Mouse (Mus musculus) erythroid progenitor cell, adult 5-6 weeks (primary cell): ENCODE measurements around the gene Eif2s1. TPM values are rescaled to one million over a fixed set of nuclear protein-coding genes. Genes with fewer than 3 reads are reported as not detected.
"Not testable (repeated sequence)": the region's sequence is repeated elsewhere in the genome, so short reads cannot be mapped to it uniquely, and the experiment has no call there.

ENCODE experiments used
- ATAC-seq: replicated peaks from 2 replicates; pipeline ENCODE4 v1.8.0; 2016; ENCODE audit warnings: moderate number of reproducible peaks, mild to moderate bottlenecking, moderate TSS enrichment, inconsistent platforms; ENCODE audit not compliant: poor library complexity, low FRiP score, severe bottlenecking
- total RNA-seq, 2 experiments: library from RNA; stranded (forward) in 1 of 2; stranded (reverse) in 1 of 2; fragments of 150-400 nt in 1 of 2; fragments of 186-747, 209-891 nt in 1 of 2; gene quantifications; 2 replicates each; pipeline versions ENCODE4 v1.2.3 to v1.2.4; 2015 to 2017; ENCODE audit warnings: low replicate concordance in 2 of 2

The Eif2s1 gene
- total RNA-seq, 2 experiments from 2014 or later, result 28.5 to 34.2 TPM

DNA sequence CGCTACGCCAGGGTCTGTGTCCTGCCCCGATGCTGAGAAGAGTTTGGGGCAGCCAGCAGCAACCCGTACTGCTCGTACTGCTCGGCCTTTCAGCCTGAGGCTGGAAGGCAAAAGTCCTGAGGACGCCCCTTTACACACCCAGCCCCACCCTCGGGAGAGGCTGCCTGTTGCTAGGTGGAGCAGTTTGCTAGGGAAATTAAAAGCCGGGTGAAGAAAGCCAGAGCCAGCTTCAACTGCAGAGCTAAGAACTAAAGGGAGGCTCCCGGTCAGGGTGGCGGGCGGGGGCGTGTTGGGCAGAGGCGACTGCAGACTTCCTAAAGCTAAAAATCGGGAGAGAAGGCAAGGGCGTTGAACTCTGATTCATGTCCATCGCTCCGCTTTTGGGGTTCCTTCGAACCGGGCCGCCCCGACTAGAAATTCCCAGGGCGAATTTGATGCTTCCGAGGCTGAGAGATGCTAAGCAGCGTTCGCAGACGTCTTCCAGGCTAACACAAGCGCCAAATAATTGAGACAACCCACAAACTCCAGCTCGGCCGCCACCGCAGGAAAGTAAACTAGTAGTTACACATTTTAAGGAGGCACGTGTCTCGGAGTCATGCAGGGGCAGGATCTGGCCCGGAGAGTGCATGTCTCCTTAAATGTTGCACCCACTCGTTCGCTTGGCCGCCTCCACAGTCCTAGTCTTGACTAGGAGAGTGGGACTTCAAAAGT, 50.2 kb downstream of the Eif2s1 start:
- peak; percentile 79 for ATAC-seq

DNA sequence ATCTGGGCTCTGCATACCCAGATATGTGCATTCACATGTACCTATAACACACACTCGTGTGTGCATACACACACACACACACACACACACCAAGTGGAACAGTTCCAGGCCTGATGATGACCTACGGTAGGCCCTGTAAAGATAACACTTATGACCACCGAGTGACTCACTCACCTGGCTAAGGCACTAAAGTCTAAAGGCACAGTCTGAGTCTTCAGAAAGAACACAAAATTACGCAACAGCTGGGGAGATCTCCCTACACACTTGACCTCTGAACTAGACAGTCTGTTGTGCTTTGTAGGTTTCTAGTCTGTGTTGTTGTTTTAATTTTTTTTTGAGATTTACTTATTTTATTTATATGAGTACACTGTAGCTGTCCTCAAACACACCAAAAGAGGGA, 52.8 kb downstream of the Eif2s1 start:
- no peak for ATAC-seq

DNA sequence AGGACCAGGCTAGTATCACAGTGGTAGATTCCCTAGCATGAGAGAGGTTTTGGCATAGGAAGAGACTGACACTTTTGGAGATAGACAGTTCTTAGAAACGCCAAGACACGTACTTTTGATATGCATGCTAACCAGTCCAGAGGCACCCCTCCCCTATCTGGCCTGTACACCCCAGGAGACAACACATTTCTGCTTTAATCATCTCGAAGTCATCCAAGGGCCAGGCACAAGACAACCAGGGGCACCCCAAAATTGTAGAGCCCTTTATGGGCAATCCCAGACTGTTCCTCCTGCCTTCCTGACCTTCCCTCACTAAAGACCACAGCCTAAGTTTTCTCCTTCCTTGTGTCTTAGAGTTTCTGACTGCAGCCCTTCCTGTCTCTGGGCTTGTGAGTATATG, 53.9 kb downstream of the Eif2s1 start:
- ATAC-seq, result no peak

DNA sequence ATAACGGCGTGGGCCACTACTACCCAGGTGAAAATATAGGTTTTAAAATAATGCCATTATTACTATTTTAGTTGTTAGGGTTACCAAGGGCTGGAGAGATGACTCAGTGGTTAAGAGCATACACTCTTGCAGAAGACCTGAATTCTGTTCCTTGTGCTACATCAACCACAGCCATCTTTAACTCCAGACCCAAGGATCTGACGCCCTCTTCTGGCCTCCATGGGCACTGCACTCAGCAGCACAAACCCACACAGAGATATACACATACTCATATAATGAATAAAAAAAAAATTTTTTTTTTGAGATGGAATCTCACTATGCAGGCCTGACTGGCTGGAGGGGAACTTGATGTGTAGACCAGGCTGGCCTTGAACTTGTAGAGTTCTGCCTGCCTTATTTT, 54.7 kb downstream of the Eif2s1 start:
- no peak for ATAC-seq

DNA sequence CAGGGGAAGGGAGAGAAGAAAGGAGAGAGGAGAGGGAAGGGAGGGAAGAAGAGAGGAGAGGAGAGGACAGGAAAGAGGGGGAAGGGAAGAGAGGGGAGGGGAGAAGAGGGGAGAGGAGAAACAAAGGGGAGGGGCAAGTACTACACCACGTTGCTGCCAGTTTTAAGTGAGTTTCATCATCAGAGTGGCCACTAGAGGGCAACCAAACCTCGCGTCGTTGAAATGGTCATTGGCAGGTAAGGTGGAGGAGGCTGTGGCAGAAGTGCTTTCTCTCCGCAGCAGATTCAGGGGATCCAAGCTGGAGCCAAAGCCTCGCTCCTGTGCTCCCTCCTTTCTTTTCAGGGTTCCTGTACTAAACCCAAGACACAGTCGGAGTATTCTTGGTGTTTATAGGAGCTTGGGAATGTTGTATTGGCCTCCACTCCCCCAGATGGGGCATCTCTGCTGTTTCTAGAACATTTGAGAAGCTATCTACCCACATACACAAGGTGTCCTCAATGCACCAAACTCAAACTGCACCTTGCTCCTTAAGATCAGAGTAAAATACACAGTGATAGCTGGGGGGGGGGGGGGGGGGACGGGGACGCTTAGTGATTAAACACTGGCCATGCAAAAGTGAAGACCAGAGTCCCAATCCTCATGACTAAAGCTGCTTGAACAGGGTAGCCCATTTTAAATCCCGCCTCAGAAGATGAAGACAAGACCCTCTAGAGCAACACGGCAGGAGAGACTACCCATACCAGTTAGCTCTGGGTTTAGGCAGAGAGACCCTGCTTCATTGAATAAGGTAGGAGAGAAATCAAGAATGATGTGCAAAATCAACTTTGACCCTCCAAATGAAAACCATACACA, 56.8 kb downstream of the Eif2s1 start:
- peak; percentile 90 for ATAC-seq

DNA sequence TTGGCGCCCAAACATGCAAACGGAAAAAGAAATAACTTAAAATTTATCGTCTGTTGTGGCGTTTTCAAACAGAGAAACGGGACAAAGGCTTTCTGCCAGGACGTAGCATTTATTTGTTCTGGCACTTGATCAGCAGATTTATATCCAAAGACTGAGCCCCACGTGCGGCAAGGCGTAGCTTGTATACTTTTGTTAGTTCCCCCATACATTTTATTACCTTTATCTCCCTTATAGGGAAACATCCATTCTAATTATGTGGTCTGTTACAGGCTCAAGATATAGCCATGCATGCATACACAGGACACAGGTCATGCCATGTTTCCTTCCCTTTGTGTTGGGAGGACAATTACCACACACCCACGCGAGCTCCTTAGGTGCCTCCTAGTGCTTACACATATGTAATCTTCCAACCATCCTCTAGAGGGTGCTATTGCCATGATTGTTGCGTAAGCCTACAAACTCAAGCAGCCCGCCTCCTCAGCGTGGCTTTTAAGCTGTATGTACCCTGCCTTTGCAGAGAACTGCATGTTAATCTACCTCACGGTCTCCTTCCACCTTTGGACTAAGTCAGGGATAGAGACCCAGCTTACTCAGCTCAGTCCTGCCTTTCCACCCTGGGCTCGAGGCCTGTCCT, 57.6 kb downstream of the Eif2s1 start:
- ATAC-seq, result peak; percentile 85

DNA sequence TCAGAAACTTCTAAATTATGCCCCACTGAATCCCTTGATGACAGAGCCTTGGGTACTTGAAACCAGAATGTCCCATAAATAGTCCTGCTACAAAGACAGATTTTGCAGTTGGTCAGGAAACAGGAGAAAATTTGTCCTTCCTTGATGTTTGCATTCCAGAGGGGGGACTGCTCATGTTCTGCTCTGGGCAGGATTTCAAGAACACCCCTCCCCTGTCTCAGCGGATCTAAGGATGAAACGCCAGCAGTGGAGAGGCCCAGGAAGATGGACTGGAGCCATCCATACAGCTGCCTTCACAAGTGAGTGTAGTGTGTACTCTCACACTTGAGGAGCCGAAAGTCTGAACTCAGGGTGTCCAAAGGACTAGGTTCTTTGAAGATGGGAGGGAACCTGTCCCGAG, 59.8 kb downstream of the Eif2s1 start:
- ATAC-seq, result no peak

DNA sequence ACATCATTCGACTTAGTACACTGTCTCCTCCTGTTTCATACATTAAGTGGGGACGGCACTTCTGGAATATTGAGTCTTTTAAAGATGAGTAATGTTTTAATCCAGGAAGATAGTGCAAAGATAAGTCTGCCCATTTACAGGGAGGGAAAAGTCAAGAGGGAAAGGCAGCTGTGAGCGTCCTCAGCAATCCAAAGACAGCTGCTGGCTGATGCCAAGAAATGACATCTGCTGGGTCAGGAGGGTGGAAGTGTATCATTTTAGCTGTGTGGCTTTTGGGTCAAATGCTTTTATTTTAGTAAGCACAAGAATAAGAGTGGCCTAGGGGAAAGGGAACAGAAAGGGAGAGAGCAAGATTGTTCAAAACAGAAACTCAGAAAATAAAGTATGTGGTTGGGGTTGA, 60.4 kb downstream of the Eif2s1 start:
- no peak for ATAC-seq

DNA sequence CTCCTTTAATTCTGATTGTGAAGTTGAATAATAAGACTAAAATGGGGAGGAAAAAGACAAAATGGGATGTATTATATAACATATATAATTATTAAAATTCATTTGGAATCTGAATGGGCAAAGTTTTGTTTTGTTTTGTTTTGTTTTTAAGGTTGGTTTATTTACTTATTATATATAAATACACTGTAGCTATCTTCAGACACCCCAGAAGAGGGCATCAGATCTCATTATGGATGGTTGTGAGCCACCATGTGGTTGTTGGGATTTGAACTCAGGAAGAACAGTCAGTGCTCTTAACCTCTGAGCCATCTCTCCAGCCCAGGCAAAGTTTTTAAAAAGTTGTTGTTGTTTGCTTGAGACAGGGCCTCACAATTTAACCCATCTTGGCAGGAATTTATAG, 61.4 kb downstream of the Eif2s1 start:
- not testable (repeated sequence) for ATAC-seq

DNA sequence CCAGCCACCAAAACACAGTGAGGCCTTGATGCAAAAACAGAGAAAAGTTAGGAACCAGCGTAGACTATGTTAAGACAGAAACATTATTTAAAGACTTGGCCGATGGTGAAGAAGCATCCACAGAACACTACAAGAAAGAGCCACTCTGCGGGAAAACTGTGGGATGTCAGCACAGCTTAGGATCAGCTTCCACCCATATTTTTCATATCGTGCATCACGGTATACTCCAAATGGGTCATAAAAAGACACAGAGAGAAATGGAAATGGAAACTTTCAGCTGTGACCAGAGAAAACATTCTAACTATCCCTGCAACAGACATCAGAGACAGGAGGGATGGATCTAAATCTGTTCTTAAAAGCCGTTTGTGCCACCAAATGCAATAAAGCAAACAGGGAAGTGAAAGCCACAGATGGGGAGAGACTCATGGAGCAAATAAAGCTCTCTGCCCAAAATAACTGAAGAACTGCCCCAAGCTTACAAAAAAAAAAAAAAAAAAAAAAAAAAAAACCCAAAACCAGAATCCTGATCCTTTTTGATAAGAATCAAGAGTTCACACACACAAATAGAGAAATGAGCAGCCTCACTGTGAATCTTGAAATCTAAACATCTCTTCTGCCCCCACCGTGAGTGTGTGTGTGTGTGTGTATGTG, 62.0 kb downstream of the Eif2s1 start:
- no peak for ATAC-seq

DNA sequence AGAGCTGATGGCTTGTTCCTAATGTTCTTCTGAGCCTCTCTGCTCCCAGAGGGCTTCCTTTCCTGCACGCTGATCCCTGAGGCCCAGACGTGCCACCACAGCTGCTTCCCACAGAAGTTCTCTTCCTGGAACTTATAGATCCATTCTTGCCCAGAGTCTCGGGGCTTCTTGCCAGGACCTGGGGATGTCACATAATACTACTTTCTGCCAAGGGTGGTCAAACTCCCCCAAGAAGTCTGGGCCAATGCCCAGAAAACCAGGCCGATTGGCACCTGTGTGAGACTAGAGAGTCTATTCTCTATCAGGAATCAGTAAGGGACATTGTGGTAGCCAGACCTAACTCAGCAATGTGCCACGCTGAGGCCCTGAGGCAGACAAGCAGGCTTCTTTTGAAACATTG, 65.7 kb downstream of the Eif2s1 start:
- no peak for ATAC-seq

DNA sequence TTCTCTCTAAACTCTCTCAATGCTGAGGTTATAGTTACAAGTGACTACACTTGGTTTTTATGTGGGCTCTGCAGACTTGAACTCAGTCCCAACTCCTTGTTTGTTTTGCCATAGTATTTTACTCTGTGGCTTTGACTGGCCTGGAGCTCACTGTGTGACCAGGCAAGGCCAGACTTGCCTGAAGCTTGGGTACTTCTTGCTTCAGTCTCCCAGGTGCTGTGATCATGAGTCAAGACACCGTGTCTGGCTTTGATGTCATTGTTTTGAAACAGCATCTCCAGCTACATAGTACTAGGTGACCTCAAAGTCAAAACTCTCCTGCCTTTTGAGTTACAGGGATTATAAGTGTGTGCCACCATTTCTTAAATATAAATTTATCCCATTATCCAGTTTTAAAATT, 68.3 kb downstream of the Eif2s1 start:
- no peak for ATAC-seq

DNA sequence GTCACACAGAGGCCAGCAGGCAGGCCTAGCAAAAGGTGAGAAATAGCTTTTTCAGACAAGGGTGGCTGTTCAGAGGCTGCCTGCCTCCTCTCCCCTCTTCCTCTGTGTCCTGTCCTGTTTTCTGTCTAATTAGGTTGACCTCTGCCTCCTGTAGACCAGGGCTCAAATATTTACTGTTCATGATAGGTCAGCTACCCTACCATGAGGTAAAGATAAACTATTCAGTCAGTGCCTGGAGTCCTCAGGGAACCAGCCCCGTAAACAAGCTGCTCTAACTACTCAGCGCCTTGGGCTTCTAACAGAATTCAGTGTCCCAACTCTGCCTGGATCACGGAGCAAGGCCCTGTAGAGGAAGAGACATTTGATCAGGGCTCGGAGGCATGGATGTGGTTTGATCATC, 74.9 kb downstream of the Eif2s1 start:
- ATAC-seq, result no peak

Other genes starting within 250 kb of the Eif2s1 start
- not detected in 2 replicates for gene Fam71d, start 170.3 kb upstream of the Eif2s1 start, total RNA-seq (2015; ENCODE audit: low replicate concordance)
- gene Fam71d, start 170.3 kb upstream of the Eif2s1 start, total RNA-seq (2017; ENCODE audit: low replicate concordance), result 1.8 TPM in 1 of 2 replicates, not detected in the other
- 5.0 and 26.8 TPM in 2 replicates for gene Mpp5, start 112.9 kb upstream of the Eif2s1 start, total RNA-seq (2015; ENCODE audit: low replicate concordance)
- 9.6 and 49.5 TPM in 2 replicates for gene Mpp5, start 112.9 kb upstream of the Eif2s1 start, total RNA-seq (2017; ENCODE audit: low replicate concordance)
- 70.6 and 96.0 TPM in 2 replicates for gene Atp6v1d, start 181 bp upstream of the Eif2s1 start, total RNA-seq (2015; ENCODE audit: low replicate concordance)
- gene Atp6v1d, start 181 bp upstream of the Eif2s1 start, total RNA-seq (2017; ENCODE audit: low replicate concordance), result 63.5 and 94.6 TPM in 2 replicates
- gene Plek2, start 45.1 kb downstream of the Eif2s1 start, total RNA-seq (2015; ENCODE audit: low replicate concordance), result 46.5 and 60.9 TPM in 2 replicates
- 28.4 and 37.2 TPM in 2 replicates for gene Plek2, start 45.1 kb downstream of the Eif2s1 start, total RNA-seq (2017; ENCODE audit: low replicate concordance)
- 10.1 and 13.0 TPM in 2 replicates for gene Tmem229b, start 145.8 kb downstream of the Eif2s1 start, total RNA-seq (2015; ENCODE audit: low replicate concordance)
- gene Tmem229b, start 145.8 kb downstream of the Eif2s1 start, total RNA-seq (2017; ENCODE audit: low replicate concordance), result 3.9 and 4.5 TPM in 2 replicates
- not detected in 2 replicates for gene Plekhh1, start 167.3 kb downstream of the Eif2s1 start, total RNA-seq (2015; ENCODE audit: low replicate concordance)
- gene Plekhh1, start 167.3 kb downstream of the Eif2s1 start, total RNA-seq (2017; ENCODE audit: low replicate concordance), result 0.83 TPM in 1 of 2 replicates, not detected in the other
- 2.1 and 4.0 TPM in 2 replicates for gene Pigh, start 227.8 kb downstream of the Eif2s1 start, total RNA-seq (2015; ENCODE audit: low replicate concordance)
- gene Pigh, start 227.8 kb downstream of the Eif2s1 start, total RNA-seq (2017; ENCODE audit: low replicate concordance), result 1.7 and 4.6 TPM in 2 replicates